Mouse (Mus musculus) spleen, embryonic (tissue): ENCODE results near the gene Ank.

ENCODE experiments used
- CTCF ChIA-PET: fragments of 350-600 bp; sonication (Branson Sonifier 250); formaldehyde crosslinking; loops from one replicate; lab custom pipeline; 2022; lab: Charles Lee

Ank gene

GRCm38 (mm10) chr15:27533036-27533435 is 66.6 kb downstream of the Ank start:
- CTCF ChIA-PET = interaction anchor here (0.6 kb wide), 1 partner anchor 29 kb away, joined by 3 read pairs; no protein-coding TSS in a partner anchor

GRCm38 (mm10) chr15:27535681-27536080 is 69.2 kb downstream of the Ank start:
- CTCF ChIA-PET = no interaction called here

GRCm38 (mm10) chr15:27536186-27536585 is 69.7 kb downstream of the Ank start:
- CTCF ChIA-PET = no interaction called here

- CTCF ChIA-PET = no interaction called here
Observed at GRCm38 (mm10) chr15:27536771-27537170, 70.3 kb downstream of the Ank start.

GRCm38 (mm10) chr15:27537519-27538223 is 71.2 kb downstream of the Ank start:
- CTCF ChIA-PET = no interaction called here

GRCm38 (mm10) chr15:27539745-27540144 is 73.3 kb downstream of the Ank start:
- CTCF ChIA-PET = no interaction called here

GRCm38 (mm10) chr15:27545203-27545602 is 78.7 kb downstream of the Ank start:
- CTCF ChIA-PET = no interaction called here

GRCm38 (mm10) chr15:27548110-27548509 is 81.6 kb downstream of the Ank start:
- CTCF ChIA-PET = interaction anchor here (0.5 to 0.8 kb wide), 2 partner anchors 73 to 248 kb away, joined by 4 to 6 read pairs; no protein-coding TSS in a partner anchor

- CTCF ChIA-PET = no interaction called here
Observed at GRCm38 (mm10) chr15:27549071-27549470, 82.6 kb downstream of the Ank start.

GRCm38 (mm10) chr15:27549878-27550277 is 83.4 kb downstream of the Ank start:
- CTCF ChIA-PET = no interaction called here

- CTCF ChIA-PET = interaction anchor here (0.6 kb wide), 1 partner anchor 20 kb away, joined by 4 read pairs; no protein-coding TSS in a partner anchor
Observed at GRCm38 (mm10) chr15:27550358-27550992, 84.0 kb downstream of the Ank start.

- CTCF ChIA-PET = interaction anchor here (0.6 kb wide), 1 partner anchor 19 kb away, joined by 4 read pairs; no protein-coding TSS in a partner anchor
Observed at GRCm38 (mm10) chr15:27551117-27552114, 84.9 kb downstream of the Ank start.

GRCm38 (mm10) chr15:27552129-27552700 is 85.7 kb downstream of the Ank start:
- CTCF ChIA-PET = no interaction called here

GRCm38 (mm10) chr15:27553554-27553953 is 87.1 kb downstream of the Ank start:
- CTCF ChIA-PET = interaction anchor here (0.6 kb wide), 1 partner anchor 1538 kb away, joined by 3 read pairs; no protein-coding TSS in a partner anchor

- CTCF ChIA-PET = no interaction called here
Observed at GRCm38 (mm10) chr15:27558456-27559147, 92.1 kb downstream of the Ank start.

- CTCF ChIA-PET = no interaction called here
Observed at GRCm38 (mm10) chr15:27560315-27560714, 93.8 kb downstream of the Ank start.

GRCm38 (mm10) chr15:27564106-27565100 is 97.9 kb downstream of the Ank start:
- CTCF ChIA-PET = no interaction called here

GRCm38 (mm10) chr15:27565626-27566185 is 99.2 kb downstream of the Ank start:
- CTCF ChIA-PET = no interaction called here

GRCm38 (mm10) chr15:27567356-27567755 is 100.9 kb downstream of the Ank start:
- CTCF ChIA-PET = no interaction called here
